Mouse (Mus musculus): ENCODE results near the gene Eme2. TPM values are rescaled to one million over a fixed set of nuclear protein-coding genes. Genes with fewer than 3 reads are reported as not detected.
A peak's percentile ranks its signal among the peaks of the same experiment; 100 is the strongest.

Eme2 gene
- polyA plus RNA-seq, 1 experiment from 2014 or later, result 38.5 TPM

DNA sequence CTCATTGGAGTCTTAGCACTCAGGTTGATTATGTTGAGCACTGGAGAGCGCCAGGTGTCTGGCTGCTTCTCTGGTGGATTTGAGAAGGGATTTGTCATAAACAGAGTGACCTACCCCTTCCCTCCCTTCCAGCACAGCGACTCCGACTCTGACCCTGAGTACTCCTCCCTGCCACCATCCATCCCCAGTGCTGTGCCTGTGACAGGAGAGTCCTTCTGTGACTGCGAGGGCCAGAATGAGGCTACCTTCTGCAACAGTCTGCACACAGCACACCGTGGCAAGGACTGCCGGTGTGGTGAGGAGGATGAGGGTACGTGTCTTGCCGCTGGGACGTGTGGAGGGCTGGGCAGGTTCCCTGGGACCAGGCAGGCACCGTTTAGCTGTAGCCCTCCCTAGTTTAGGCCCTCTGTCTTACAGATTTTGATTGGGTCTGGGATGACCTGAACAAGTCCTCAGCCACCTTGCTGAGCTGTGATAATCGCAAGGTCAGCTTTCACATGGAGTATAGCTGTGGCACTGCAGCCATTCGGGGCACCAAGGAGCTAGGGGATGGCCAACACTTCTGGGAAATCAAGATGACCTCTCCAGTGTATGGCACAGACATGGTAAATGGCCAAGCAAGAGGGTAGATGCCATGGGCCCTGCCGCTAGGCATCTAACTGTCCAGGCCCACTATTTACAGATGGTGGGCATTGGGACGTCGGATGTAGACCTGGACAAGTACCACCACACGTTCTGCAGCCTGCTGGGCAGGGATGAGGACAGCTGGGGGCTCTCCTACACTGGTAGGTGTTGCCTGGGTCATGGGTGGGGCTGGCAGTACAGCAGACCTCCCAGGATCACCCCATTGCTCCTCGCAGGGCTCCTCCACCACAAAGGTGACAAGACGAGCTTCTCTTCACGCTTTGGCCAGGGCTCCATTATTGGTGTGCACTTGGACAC lies 4.5 kb downstream of the Eme2 start:
- ATAC-seq (ENCODE audit: low FRiP score, low TSS enrichment), result no peak
- H3K9me3 ChIP-seq (ENCODE audit: low read length), result no peaks in the 10 kb centered on the region
- no peak overlapping the region for H3K9ac ChIP-seq (replicated peaks; ENCODE audit: low read length)
- no peak overlapping the region for H3K27ac ChIP-seq (ENCODE audit: low read length)
- WGBS, result 88% methylated on average over 19 of the region's 19 CpGs
- no peak overlapping the region for H3K4me2 ChIP-seq (replicated peaks; ENCODE audit: low read depth, low read length)
- peaks cover 22% of the 10 kb centered on the region for H3K4me1 ChIP-seq (ENCODE audit: insufficient read depth, low read length)
- H3K36me3 ChIP-seq (ENCODE audit: insufficient read depth, low read length), result peaks cover 35% of the 10 kb centered on the region
- H3K27me3 ChIP-seq (ENCODE audit: insufficient read depth, low read length), result no peaks in the 10 kb centered on the region
- no peak overlapping the region for H3K4me3 ChIP-seq (ENCODE audit: low read length)

DNA sequence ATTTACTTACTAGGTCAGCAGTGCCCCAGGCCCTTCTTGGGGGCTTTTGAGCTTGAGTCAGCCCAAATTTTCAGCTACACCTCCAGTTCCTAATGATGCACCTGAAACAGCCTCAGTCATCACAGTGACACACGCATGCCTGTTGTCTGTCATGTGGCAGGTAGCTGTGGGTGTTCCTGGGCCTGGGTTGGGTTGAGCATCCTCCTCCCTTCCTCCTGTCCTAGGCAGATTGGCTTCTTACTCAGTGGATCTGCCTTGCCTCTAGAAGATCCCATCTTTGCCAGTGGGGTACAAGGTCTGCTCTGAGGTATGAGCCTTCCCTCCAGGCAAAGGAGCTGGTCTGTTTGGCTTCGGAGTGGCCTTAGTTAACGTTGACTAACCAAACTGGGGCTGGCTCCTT lies 6.0 kb downstream of the Eme2 start:
- no peaks in the 10 kb centered on the region for H3K9me3 ChIP-seq (ENCODE audit: low read length)
- H3K4me1 ChIP-seq (ENCODE audit: insufficient read depth, low read length), result peaks cover 20% of the 10 kb centered on the region
- no peak overlapping the region for H3K9ac ChIP-seq (replicated peaks; ENCODE audit: low read length)
- WGBS, result 90% methylated on average over 3 of the region's 3 CpGs
- no peak overlapping the region for H3K4me3 ChIP-seq (ENCODE audit: low read length)
- no peak overlapping the region for H3K4me2 ChIP-seq (replicated peaks; ENCODE audit: low read depth, low read length)
- peaks cover 35% of the 10 kb centered on the region for H3K36me3 ChIP-seq (ENCODE audit: insufficient read depth, low read length)
- no peak for ATAC-seq (ENCODE audit: low FRiP score, low TSS enrichment)
- no peaks in the 10 kb centered on the region for H3K27me3 ChIP-seq (ENCODE audit: insufficient read depth, low read length)
- H3K27ac ChIP-seq (ENCODE audit: low read length), result no peak overlapping the region

DNA sequence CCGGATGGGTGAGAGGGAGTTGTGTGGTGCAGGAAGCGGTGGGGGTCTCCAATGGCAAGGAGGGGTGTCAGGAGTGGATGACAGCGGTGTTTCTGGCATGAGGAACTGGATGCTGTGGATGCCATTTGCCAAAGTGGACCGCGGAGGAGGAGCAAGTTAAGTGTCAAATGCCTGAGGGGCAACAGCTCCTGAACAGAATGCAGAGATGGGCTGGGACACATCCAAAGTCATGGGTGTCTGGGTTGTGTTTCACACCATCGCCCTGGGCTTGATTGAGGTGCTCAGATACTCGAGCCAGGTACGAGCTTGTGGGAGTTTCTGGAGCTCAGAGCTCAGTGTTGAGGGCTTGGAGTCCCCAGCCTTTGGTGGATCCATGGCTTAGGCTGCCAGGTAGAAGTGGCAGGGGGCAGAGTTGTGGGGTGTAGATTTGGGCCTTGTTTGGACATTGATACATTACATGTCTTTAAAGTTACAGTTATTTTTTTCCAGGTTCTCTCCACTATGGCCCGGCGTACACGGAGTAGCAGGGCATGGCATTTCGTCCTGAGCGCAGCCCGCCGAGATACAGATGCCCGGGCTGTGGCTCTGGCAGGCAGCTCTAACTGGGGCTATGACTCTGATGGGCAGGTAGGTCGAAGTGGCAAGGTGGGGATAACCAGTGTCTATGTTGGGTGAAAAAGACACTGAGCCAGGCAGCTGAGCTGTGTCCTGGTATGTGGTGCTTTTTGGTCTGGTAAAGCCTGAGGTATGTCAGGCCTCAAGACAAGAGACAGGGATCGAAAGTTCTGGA lies 7.4 kb downstream of the Eme2 start:
- no peak for ATAC-seq (ENCODE audit: low FRiP score, low TSS enrichment)
- Histone ChIP-seq H3K4me3 (ENCODE audit: low read length) (peak overlapping the region; percentile 84), H3K36me3 (ENCODE audit: insufficient read depth, low read length) (peaks cover 25% of the 10 kb centered on the region), H3K27ac (ENCODE audit: low read length) (no peak overlapping the region), H3K9me3 (ENCODE audit: low read length) (no peaks in the 10 kb centered on the region), H3K27me3 (ENCODE audit: insufficient read depth, low read length) (no peaks in the 10 kb centered on the region), H3K9ac (replicated peaks; ENCODE audit: low read length) (peak overlapping the region; percentile 89), H3K4me1 (ENCODE audit: insufficient read depth, low read length) (peaks cover 17% of the 10 kb centered on the region), H3K4me2 (replicated peaks; ENCODE audit: low read depth, low read length) (peak overlapping the region; percentile 84)
- WGBS, result 58% methylated on average over 18 of the region's 18 CpGs

DNA sequence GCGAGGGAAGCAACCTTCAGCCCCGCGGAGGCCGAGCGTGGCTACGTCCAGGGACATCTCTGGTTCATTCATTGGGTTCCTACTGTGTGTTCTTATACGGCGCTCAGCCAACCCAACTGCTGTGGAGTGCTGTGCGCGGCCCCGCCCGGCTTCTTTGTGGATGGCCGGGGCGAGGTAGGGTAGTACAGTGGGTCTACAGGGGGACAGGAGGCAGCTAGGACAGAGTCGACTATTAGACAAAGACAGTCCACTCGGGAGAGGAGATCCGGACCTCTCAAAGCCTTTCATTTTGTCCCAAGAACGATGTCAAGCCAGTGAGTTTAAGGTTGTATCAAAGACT lies 8.0 kb downstream of the Eme2 start:
- Histone ChIP-seq H3K9me3 (ENCODE audit: low read length) (no peaks in the 10 kb centered on the region), H3K9ac (replicated peaks; ENCODE audit: low read length) (peak overlapping the region; percentile 89), H3K27ac (ENCODE audit: low read length) (peak overlapping the region; percentile 76; the same call in 1 of the 2 replicates), H3K27me3 (ENCODE audit: insufficient read depth, low read length) (no peaks in the 10 kb centered on the region), H3K4me3 (ENCODE audit: low read length) (peak overlapping the region; percentile 84), H3K4me1 (ENCODE audit: insufficient read depth, low read length) (peaks cover 17% of the 10 kb centered on the region), H3K36me3 (ENCODE audit: insufficient read depth, low read length) (peaks cover 19% of the 10 kb centered on the region), H3K4me2 (replicated peaks; ENCODE audit: low read depth, low read length) (peak overlapping the region; percentile 84)
- ATAC-seq (ENCODE audit: low FRiP score, low TSS enrichment), result peak; percentile 43
- 2% methylated on average over 18 of the region's 18 CpGs for WGBS

DNA sequence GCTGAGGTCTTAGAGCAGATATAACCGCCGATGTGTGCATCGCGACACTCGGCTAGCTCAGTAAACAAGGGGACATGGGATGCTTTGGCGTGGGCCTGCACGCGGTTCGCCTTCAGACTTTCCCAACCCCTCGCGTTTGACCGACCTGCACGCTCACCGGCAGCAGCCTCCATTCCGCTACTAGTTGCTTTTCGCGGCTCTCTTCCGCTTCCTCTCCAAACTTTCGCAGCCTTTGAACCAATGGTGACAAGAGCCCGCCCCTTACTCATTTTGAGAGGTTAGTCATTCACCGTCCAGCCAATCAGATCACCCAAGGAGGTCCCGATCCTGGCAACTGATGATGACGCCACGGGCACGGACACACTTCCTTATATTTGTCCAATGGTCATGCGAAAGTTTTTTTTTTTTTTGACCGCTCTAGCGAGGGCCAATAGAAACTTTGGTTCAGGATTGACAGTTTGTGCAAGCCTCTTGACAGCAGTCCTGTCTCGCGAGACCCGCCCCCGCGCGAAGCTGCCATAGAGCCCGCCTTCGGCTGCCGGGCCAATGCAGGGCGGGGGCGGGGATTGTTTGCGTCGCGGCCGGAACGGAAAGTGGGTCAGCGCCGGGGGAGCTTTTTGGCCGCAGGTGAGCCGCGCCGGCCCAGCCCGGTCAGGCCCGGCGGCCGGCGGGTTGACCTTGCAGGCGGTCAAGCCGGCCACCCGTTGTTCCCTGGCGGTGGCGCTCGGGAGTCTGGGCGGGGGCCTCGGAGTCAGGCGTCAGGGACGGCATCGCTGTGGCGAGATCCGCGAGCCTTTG lies 8.6 kb downstream of the Eme2 start, which contains the start of the genes Nubp2 and Spsb3:
TSS of gene Nubp2 (minus strand) at position 216 of the 798 bp plus-strand sequence.
TSS of gene Spsb3 (plus strand) at position 510 of the 798 bp plus-strand sequence.
- peak within 1 kb of the TSS; percentile 84 for H3K4me3 ChIP-seq (ENCODE audit: low read length)
- H3K4me1 ChIP-seq (ENCODE audit: insufficient read depth, low read length), result peaks cover 17% of the 10 kb centered on the region
- no peaks in the 10 kb centered on the region for H3K27me3 ChIP-seq (ENCODE audit: insufficient read depth, low read length)
- peak within 1 kb of the TSS; percentile 76; the same call in 1 of the 2 replicates for H3K27ac ChIP-seq (ENCODE audit: low read length)
- peak within 1 kb of the TSS; percentile 89 for H3K9ac ChIP-seq (replicated peaks; ENCODE audit: low read length)
- under 1% methylated on average over 68 of the region's 69 CpGs for WGBS
- H3K4me2 ChIP-seq (replicated peaks; ENCODE audit: low read depth, low read length), result peak within 1 kb of the TSS; percentile 84
- H3K36me3 ChIP-seq (ENCODE audit: insufficient read depth, low read length), result peaks cover 15% of the 10 kb centered on the region
- no peaks in the 10 kb centered on the region for H3K9me3 ChIP-seq (ENCODE audit: low read length)
- peak; percentile 97 for ATAC-seq (ENCODE audit: low FRiP score, low TSS enrichment)

DNA sequence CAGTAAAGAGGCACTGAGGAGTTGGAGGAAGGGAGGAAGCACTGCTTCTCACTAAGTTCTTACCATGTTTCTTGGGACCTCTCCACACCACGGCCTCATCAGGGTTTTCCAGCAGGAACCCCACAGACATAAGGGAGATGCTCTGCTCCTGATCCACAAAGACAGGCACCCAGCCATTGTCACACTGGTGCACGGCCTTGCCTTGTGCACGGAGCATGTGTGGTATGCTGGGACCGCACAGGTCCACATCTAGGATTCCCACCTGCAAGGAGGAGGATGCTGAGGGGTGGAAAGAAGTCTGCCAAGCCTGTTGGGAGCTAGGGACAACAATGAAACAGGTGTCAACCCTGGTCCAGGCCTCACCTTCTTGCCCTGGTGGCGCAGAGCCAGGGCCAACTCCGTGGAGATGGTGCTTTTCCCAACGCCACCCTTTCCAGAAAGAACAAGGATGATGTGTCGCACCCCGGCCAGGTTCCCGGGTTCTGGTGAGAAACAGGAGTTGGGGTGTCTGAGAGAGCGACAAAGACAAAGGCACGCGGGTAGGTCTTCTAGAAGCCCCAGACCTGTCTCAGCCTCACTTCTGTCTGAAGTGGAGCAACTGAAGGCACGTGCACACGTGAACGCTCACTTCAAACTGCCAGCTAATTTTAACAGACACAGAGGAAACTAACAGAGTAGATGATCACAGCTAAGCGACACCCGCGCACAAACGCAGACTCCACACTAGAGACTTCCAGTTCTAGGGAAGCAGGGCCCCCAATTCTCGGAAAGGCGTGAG lies 9.3 kb downstream of the Eme2 start:
- Histone ChIP-seq H3K4me3 (ENCODE audit: low read length) (peak overlapping the region; percentile 84), H3K36me3 (ENCODE audit: insufficient read depth, low read length) (peaks cover 8% of the 10 kb centered on the region; the same call in 1 of the 2 replicates), H3K9ac (replicated peaks; ENCODE audit: low read length) (peak overlapping the region; percentile 71), H3K9me3 (ENCODE audit: low read length) (no peaks in the 10 kb centered on the region), H3K4me1 (ENCODE audit: insufficient read depth, low read length) (peaks cover 17% of the 10 kb centered on the region), H3K27ac (ENCODE audit: low read length) (no peak overlapping the region), H3K27me3 (ENCODE audit: insufficient read depth, low read length) (no peaks in the 10 kb centered on the region), H3K4me2 (replicated peaks; ENCODE audit: low read depth, low read length) (peak overlapping the region; percentile 64)
- 25% methylated on average over 22 of the region's 22 CpGs for WGBS
- ATAC-seq (ENCODE audit: low FRiP score, low TSS enrichment), result no peak

DNA sequence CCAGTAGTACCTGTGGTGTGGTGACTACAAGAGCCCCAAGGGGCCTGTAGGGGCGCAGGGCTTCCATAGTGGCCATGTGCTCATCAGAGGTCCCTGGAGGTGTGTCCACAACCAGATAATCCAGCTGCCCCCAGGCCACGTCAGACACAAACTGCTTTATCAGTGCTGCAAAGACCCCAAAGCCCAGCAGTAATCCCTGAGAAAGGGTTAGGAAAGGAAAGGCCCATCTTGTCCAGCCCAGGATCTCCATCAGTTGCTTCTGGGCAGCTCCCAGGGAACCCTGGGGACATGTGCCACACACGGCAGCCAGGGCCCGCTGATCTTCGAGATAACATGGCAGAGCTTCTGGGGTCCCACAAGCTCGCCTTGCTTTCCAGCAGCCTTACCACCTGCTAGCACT lies 10.5 kb downstream of the Eme2 start:
- no peak overlapping the region for H3K4me3 ChIP-seq (ENCODE audit: low read length)
- H3K4me2 ChIP-seq (replicated peaks; ENCODE audit: low read depth, low read length), result no peak overlapping the region
- H3K27ac ChIP-seq (ENCODE audit: low read length), result no peak overlapping the region
- H3K9ac ChIP-seq (replicated peaks; ENCODE audit: low read length), result no peak overlapping the region
- H3K4me1 ChIP-seq (ENCODE audit: insufficient read depth, low read length), result peaks cover 17% of the 10 kb centered on the region
- 0 out of 2 replicates have a peak, but pooled peaks cover 3% of the 10 kb centered on the region for H3K36me3 ChIP-seq (ENCODE audit: insufficient read depth, low read length)
- H3K9me3 ChIP-seq (ENCODE audit: low read length), result no peaks in the 10 kb centered on the region
- no peak for ATAC-seq (ENCODE audit: low FRiP score, low TSS enrichment)
- H3K27me3 ChIP-seq (ENCODE audit: insufficient read depth, low read length), result no peaks in the 10 kb centered on the region
- 86% methylated on average over 6 of the region's 6 CpGs for WGBS

DNA sequence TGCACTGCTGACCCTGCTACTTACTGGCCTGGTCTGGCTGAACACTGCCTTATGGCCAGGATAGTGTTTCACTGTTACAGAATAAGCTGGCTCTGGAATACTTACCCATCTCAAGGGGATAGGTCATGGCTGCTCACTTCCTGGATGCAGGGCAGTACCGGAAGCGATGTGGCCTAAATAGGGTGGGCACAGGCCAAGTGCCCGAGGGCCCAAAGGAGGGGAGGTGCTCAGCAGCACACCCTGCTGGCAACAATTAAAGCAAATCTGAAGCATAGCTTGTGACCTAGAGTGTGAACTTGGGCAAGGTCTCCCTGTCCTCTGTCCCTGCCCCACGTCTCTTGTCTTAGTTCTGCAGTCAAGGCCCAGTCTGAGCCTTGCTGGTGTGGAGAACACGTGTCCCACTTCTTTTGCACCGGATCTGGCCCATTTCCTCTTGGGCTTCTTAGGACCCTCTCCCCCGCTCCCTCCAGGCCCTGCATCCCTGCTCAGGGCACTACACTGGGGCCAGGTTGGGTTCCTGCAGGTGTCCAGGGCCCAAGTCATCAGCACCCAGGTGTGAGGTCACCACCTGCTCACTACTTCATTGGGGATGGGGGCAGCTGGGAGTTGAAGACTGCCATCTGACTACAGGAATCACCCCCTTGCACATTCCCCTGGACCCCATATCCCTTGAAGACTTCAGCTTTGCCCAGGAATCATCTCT lies 13.0 kb downstream of the Eme2 start:
- no peaks in the 10 kb centered on the region for H3K9me3 ChIP-seq (ENCODE audit: low read length)
- 0 out of 2 replicates have a peak, but pooled peaks cover 3% of the 10 kb centered on the region for H3K36me3 ChIP-seq (ENCODE audit: insufficient read depth, low read length)
- no peak overlapping the region for H3K4me2 ChIP-seq (replicated peaks; ENCODE audit: low read depth, low read length)
- H3K4me3 ChIP-seq (ENCODE audit: low read length), result no peak overlapping the region
- no peak overlapping the region for H3K9ac ChIP-seq (replicated peaks; ENCODE audit: low read length)
- no peak for ATAC-seq (ENCODE audit: low FRiP score, low TSS enrichment)
- WGBS, result 44% methylated on average over 7 of the region's 7 CpGs
- H3K4me1 ChIP-seq (ENCODE audit: insufficient read depth, low read length), result peaks cover 6% of the 10 kb centered on the region
- H3K27ac ChIP-seq (ENCODE audit: low read length), result no peak overlapping the region
- no peaks in the 10 kb centered on the region for H3K27me3 ChIP-seq (ENCODE audit: insufficient read depth, low read length)
